Comparison of ENCODE assay signal across 8 mouse cellular contexts in the genomic region with DNA sequence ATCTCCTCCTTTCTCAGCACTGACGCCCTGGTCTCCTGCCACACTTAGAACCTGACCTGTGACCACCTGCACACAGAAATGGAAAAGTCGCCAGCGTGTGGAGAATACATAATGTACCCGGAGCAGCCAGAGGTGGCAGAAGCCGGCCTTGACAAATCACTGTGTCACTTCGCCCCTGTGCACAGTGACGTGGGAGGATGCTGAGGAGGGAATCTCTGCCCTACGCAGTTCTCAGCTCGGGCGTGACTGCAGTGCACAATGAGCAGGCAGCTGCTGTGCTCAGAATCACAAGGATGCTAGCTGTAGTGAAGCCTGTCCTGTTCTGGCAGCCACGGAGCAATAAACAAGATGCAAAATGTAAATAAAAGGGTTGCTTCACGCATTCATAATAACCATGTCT.
DNase-seq lines count a peak whose midpoint lies in the region; ATAC-seq lines count a peak whose summit lies in the region.

No protein-coding gene starts in this region.

- intact Hi-C loops in left cerebral cortex, postnatal 36 days (cut with DNase I) = no loop called here

- ATAC-seq in granulocyte monocyte progenitor cell, adult 5-6 weeks (replicated peaks; ENCODE audit: poor library complexity, severe bottlenecking) = no peak
- ATAC-seq in monocyte, adult 5-6 weeks (replicated peaks; ENCODE audit: insufficient number of reproducible peaks, low FRiP score, low TSS enrichment, poor library complexity, severe bottlenecking) = no peak

- peak; percentile 0 for DNase-seq in kidney, postnatal 14 days
- DNase-seq in kidney, adult 8-10 months = no peak
- DNase-seq in frontal cortex, postnatal 25 days (ENCODE audit: low spot score in 2 of 2) = peak; percentile 4 to 28
- peak; percentile 17 to 29 for DNase-seq in left cerebral cortex, postnatal 36 days (ENCODE audit: low spot score in 2 of 2)
- peak; percentile 28 to 58 for DNase-seq in right cerebral cortex, postnatal 36 days (ENCODE audit: low spot score in 2 of 2)
- DNase-seq in adrenal gland, adult 18-20 months (ENCODE audit: low spot score in 2 of 2) = no peak

Comparison
In these comparisons a context has a peak if more than half of its experiments do, and no peak if none do; other contexts are left out.
1. DNase-seq: peak in kidney, postnatal 14 days (single experiment), frontal cortex, postnatal 25 days (2 of 2), left cerebral cortex, postnatal 36 days (2 of 2) and right cerebral cortex, postnatal 36 days (2 of 2); none in kidney, adult 8-10 months (0 of 2) and adrenal gland, adult 18-20 months (0 of 2).